Mouse (Mus musculus) gonadal fat pad, adult 2 months (tissue): Measurements from ENCODE around the gene Ddi2. TPM values are rescaled to one million over a fixed set of nuclear protein-coding genes. Genes with fewer than 3 reads are reported as not detected.
"Not testable (repeated sequence)": the region's sequence is repeated elsewhere in the genome, so short reads cannot be mapped to it uniquely, and the experiment has no call there.

ENCODE experiments used
- DNase-seq: peaks from one replicate; pipeline ENCODE4 v3.0.0-alpha.2; 2012; ENCODE audit warnings: low read depth
- polyA plus RNA-seq: library from polyadenylated mRNA; depleted of rRNA; stranded (reverse); fragments of >200 nt; gene quantifications from 2 replicates; pipeline ENCODE4 v1.2.3, GENCODE M21; 2012; rRNA removed

Gene Ddi2
- 12.0 and 16.3 TPM in 2 replicates for polyA plus RNA-seq

- no peak for DNase-seq
These were observed at the start of gene Ddi2 for GRCm38 (mm10) chr4:141722731-141723672. Gene Ddi2, minus strand, starts transcription at chr4:141723419.

- not testable (repeated sequence) for DNase-seq
These were observed 49.8 kb upstream of the Ddi2 start for GRCm38 (mm10) chr4:141773019-141773418.

- DNase-seq, result no peak
These were observed 48.6 kb upstream of the Ddi2 start for GRCm38 (mm10) chr4:141771823-141772222.

GRCm38 (mm10) chr4:141769501-141770160 lies 46.4 kb upstream of the Ddi2 start:
- DNase-seq, result no peak

GRCm38 (mm10) chr4:141767353-141768036 lies 44.3 kb upstream of the Ddi2 start:
- DNase-seq, result peak; percentile 54

GRCm38 (mm10) chr4:141766668-141767352 lies 43.6 kb upstream of the Ddi2 start:
- no peak for DNase-seq

GRCm38 (mm10) chr4:141766316-141766667 lies 43.1 kb upstream of the Ddi2 start:
- DNase-seq, result no peak

- DNase-seq, result no peak
These were observed 41.8 kb upstream of the Ddi2 start for GRCm38 (mm10) chr4:141765008-141765407.

GRCm38 (mm10) chr4:141763476-141763875 lies 40.3 kb upstream of the Ddi2 start:
- DNase-seq, result no peak

- DNase-seq, result no peak
These were observed 38.9 kb upstream of the Ddi2 start for GRCm38 (mm10) chr4:141762102-141762598.

GRCm38 (mm10) chr4:141760942-141761341 lies 37.7 kb upstream of the Ddi2 start:
- no peak for DNase-seq

- DNase-seq, result no peak
These were observed 35.8 kb upstream of the Ddi2 start for GRCm38 (mm10) chr4:141758874-141759542.

- no peak for DNase-seq
These were observed 33.9 kb upstream of the Ddi2 start for GRCm38 (mm10) chr4:141757124-141757523.

GRCm38 (mm10) chr4:141755375-141755930 lies 32.2 kb upstream of the Ddi2 start:
- no peak for DNase-seq

GRCm38 (mm10) chr4:141752076-141752421 lies 28.8 kb upstream of the Ddi2 start:
- no peak for DNase-seq

GRCm38 (mm10) chr4:141751419-141752075 lies 28.3 kb upstream of the Ddi2 start:
- DNase-seq, result no peak

GRCm38 (mm10) chr4:141750826-141751225 lies 27.6 kb upstream of the Ddi2 start:
- no peak for DNase-seq

GRCm38 (mm10) chr4:141749557-141749956 lies 26.3 kb upstream of the Ddi2 start:
- no peak for DNase-seq

- DNase-seq, result no peak
These were observed 23.5 kb upstream of the Ddi2 start, which contains the start of gene Agmat for GRCm38 (mm10) chr4:141746578-141747346. Gene Agmat, plus strand, starts transcription at chr4:141746672.
